In the genomic region with DNA sequence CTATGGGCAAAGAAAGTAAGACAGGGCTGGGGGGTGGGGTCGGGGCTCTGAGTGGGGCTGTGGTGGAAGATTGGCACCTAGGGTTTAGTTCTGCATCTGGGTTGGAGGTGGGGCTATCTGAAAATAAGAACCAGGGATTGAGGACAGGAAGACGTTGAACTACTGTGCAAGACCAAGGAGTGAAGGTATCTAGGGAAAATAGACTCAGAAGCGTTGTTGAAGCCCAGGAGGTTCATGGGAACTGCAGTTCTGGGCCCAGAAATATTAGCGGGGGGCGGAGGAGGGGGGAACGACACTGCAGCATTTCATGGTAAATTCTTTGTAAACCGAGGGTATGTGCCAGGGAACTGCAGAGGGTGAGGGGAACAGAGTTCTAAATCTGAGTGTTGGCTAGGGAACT, we compare ENCODE assay signal across 8 mouse cellular contexts. TPM values are rescaled to one million over a fixed set of nuclear protein-coding genes. Genes with fewer than 3 reads are reported as not detected.
A peak's percentile ranks its signal among the peaks of the same experiment; 100 is the strongest.
DNase-seq lines count a peak whose midpoint lies in the region; ATAC-seq and TF ChIP-seq lines count a peak whose summit lies in the region.

No protein-coding gene starts in this region.

- H3K27ac ChIP-seq in heart, embryonic 11.5 days (ENCODE audit: low read depth, low read length): no peak overlapping the region
- H3K27ac ChIP-seq in ES-Bruce4 (ENCODE audit: insufficient read depth, low read length): peak overlapping the region; percentile 21; the same call in 1 of the 2 replicates
- H3K27ac ChIP-seq in forebrain, embryonic 16.5 days (ENCODE audit: low read length): no peak overlapping the region
- H3K27ac ChIP-seq in liver, postnatal 0 days (ENCODE audit: low read depth): no peak overlapping the region

- H3K4me2 ChIP-seq in heart, embryonic 11.5 days: peak overlapping the region; percentile 76
- peak overlapping the region; percentile 84 for H3K4me2 ChIP-seq in forebrain, embryonic 16.5 days (ENCODE audit: low read length)
- peak overlapping the region; percentile 91 for H3K4me2 ChIP-seq in liver, postnatal 0 days (ENCODE audit: low read depth, low read length)

- H3K9me3 ChIP-seq in heart, embryonic 11.5 days (replicated peaks; ENCODE audit: control insufficient read depth, low read length): no peaks in the 10 kb centered on the region
- H3K9me3 ChIP-seq in ES-Bruce4 (replicated peaks; ENCODE audit: control insufficient read depth, insufficient read depth, low read length, poor library complexity, severe bottlenecking): no peaks in the 10 kb centered on the region
- H3K9me3 ChIP-seq in forebrain, embryonic 16.5 days (ENCODE audit: control insufficient read depth, low read length): no peaks in the 10 kb centered on the region
- no peaks in the 10 kb centered on the region for H3K9me3 ChIP-seq in liver, postnatal 0 days (ENCODE audit: low read length)

- ATAC-seq in heart, embryonic 11.5 days (replicated peaks; ENCODE audit: insufficient number of reproducible peaks, low FRiP score, low TSS enrichment): no peak
- no peak for ATAC-seq in forebrain, embryonic 16.5 days
- ATAC-seq in liver, postnatal 0 days: no peak; the same call in 1 of the 2 replicates

- TF ChIP-seq EP300 in ES-Bruce4 (IDR thresholded peaks at IDR 0.05; ENCODE audit: insufficient read depth, low read depth, low read length): no peak
- no peak for TF ChIP-seq EP300 in liver, postnatal 0 days (IDR thresholded peaks at IDR 0.05; ENCODE audit: low read depth)

- peak overlapping the region; percentile 56 for H3K9ac ChIP-seq in heart, embryonic 11.5 days (ENCODE audit: low read depth, low read length)
- peak overlapping the region; percentile 83; the same call in 1 of the 2 replicates for H3K9ac ChIP-seq in ES-Bruce4 (ENCODE audit: low read depth, poor library complexity, severe bottlenecking)
- H3K9ac ChIP-seq in forebrain, embryonic 16.5 days (replicated peaks; ENCODE audit: low read depth, low read length): peak overlapping the region; percentile 39
- no peak overlapping the region for H3K9ac ChIP-seq in liver, postnatal 0 days (replicated peaks)

- TF ChIP-seq CTCF in ES-Bruce4 (IDR thresholded peaks at IDR 0.05; ENCODE audit: low read depth, low read length): no peak
- TF ChIP-seq CTCF in liver, postnatal 0 days (IDR thresholded peaks at IDR 0.05; ENCODE audit: low read depth): no peak

- H3K36me3 ChIP-seq in heart, embryonic 11.5 days (ENCODE audit: control insufficient read depth, insufficient read depth, low read length): no peaks in the 10 kb centered on the region
- no peaks in the 10 kb centered on the region for H3K36me3 ChIP-seq in ES-Bruce4 (ENCODE audit: control insufficient read depth, insufficient read depth, low read length, poor library complexity, severe bottlenecking)
- no peaks in the 10 kb centered on the region for H3K36me3 ChIP-seq in forebrain, embryonic 16.5 days (ENCODE audit: control insufficient read depth, insufficient read depth)
- H3K36me3 ChIP-seq in liver, postnatal 0 days (replicated peaks; ENCODE audit: insufficient read depth, low read length): no peaks in the 10 kb centered on the region

- peak overlapping the region; percentile 55 for H3K4me3 ChIP-seq in heart, embryonic 11.5 days (ENCODE audit: low read depth, low read length)
- H3K4me3 ChIP-seq in ES-Bruce4 (ENCODE audit: low read depth, low read length): peak overlapping the region; percentile 76
- peak overlapping the region; percentile 67 for H3K4me3 ChIP-seq in forebrain, embryonic 16.5 days (replicated peaks; ENCODE audit: low read length)
- peak overlapping the region; percentile 59 for H3K4me3 ChIP-seq in liver, postnatal 0 days (ENCODE audit: low read depth, low read length)

- TF ChIP-seq POLR2A in ES-Bruce4 (IDR thresholded peaks at IDR 0.05; ENCODE audit: insufficient read depth, low read length): no peak

- DNase-seq in heart, postnatal 14 days: no peak
- DNase-seq in liver, postnatal 0 days: no peak
- no peak for DNase-seq in c-Kit-positive CD71-positive TER-119-positive erythroid progenitor cells, embryonic 14.5 days (ENCODE audit: low spot score)
- DNase-seq in right cerebral cortex, postnatal 14 days: no peak
- DNase-seq in embryo, embryonic 11 days: no peak

- intact Hi-C loops in heart, postnatal 14 days (cut with DNase I): loop anchor here (5.0 to 10.0 kb wide), 2 partner anchors 94 to 181 kb away; a partner anchor contains a TSS

- H3K27me3 ChIP-seq in heart, embryonic 11.5 days (ENCODE audit: control insufficient read depth, insufficient read depth, low read length): no peaks in the 10 kb centered on the region
- H3K27me3 ChIP-seq in ES-Bruce4 (ENCODE audit: control insufficient read depth, insufficient read depth, low read length, poor library complexity, severe bottlenecking): no peaks in the 10 kb centered on the region
- no peaks in the 10 kb centered on the region for H3K27me3 ChIP-seq in forebrain, embryonic 16.5 days (replicated peaks; ENCODE audit: control insufficient read depth, insufficient read depth, low read length)
- H3K27me3 ChIP-seq in liver, postnatal 0 days (ENCODE audit: insufficient read depth, low read length): 0 out of 2 replicates have a peak, but pooled peaks cover 2% of the 10 kb centered on the region

- WGBS in heart, embryonic 11.5 days (ENCODE audit: insufficient replicate concordance): 10% methylated on average over 7 of the region's 7 CpGs
- 13% methylated on average over 7 of the region's 7 CpGs for WGBS in forebrain, embryonic 16.5 days
- 6% methylated on average over 7 of the region's 7 CpGs for WGBS in liver, postnatal 0 days (ENCODE audit: insufficient replicate concordance)

- H3K4me1 ChIP-seq in heart, embryonic 11.5 days (ENCODE audit: control insufficient read depth, insufficient read depth, low read length): peaks cover 7% of the 10 kb centered on the region; the same call in 1 of the 2 replicates
- H3K4me1 ChIP-seq in ES-Bruce4 (ENCODE audit: control insufficient read depth, insufficient read depth, low read length): peaks cover 5% of the 10 kb centered on the region
- peaks cover 14% of the 10 kb centered on the region for H3K4me1 ChIP-seq in forebrain, embryonic 16.5 days (replicated peaks; ENCODE audit: control insufficient read depth, insufficient read depth, low read length)
- peaks cover 12% of the 10 kb centered on the region for H3K4me1 ChIP-seq in liver, postnatal 0 days (ENCODE audit: insufficient read depth)

RNA-seq across cellular contexts. Expression of a gene that starts 10.4 kb away (rescaled TPM):
- 0.32 and 0.59 TPM in 2 replicates for polyA plus RNA-seq in heart, embryonic 11.5 days (2014; fragmentation: Nextera tagmentation; extraction: Ambion mirVana)
- 1 to 10 TPM; 1.5 to 2.2 TPM for total RNA-seq in heart, postnatal 14 days (2021)
- polyA plus RNA-seq in ES-Bruce4 (2011; ENCODE audit: insufficient read depth, insufficient read length, low read depth, missing spikeins): 1.8 and 1.9 TPM in 2 replicates
- polyA plus RNA-seq in forebrain, embryonic 16.5 days (2015; fragmentation: Nextera tagmentation; extraction: Ambion mirVana): 27.2 and 37.2 TPM in 2 replicates
- polyA plus RNA-seq in liver, postnatal 0 days (2015; fragmentation: Nextera tagmentation; extraction: Ambion mirVana): 0.04 TPM in 1 of 2 replicates, not detected in the other

RNA-seq across cellular contexts. Expression of a gene that starts 12.2 kb away (rescaled TPM):
- polyA plus RNA-seq in heart, embryonic 11.5 days (2014; fragmentation: Nextera tagmentation; extraction: Ambion mirVana): 0.65 and 1.0 TPM in 2 replicates
- under 1 TPM in 1 of 2 experiments, not detected in 1; 0.24 TPM for total RNA-seq in heart, postnatal 14 days (2021)
- polyA plus RNA-seq in ES-Bruce4 (2011; ENCODE audit: insufficient read depth, insufficient read length, low read depth, missing spikeins): 7.7 and 8.3 TPM in 2 replicates
- polyA plus RNA-seq in forebrain, embryonic 16.5 days (2015; fragmentation: Nextera tagmentation; extraction: Ambion mirVana): 0.86 and 2.3 TPM in 2 replicates
- polyA plus RNA-seq in liver, postnatal 0 days (2015; fragmentation: Nextera tagmentation; extraction: Ambion mirVana): 0.15 and 0.18 TPM in 2 replicates

RNA-seq across cellular contexts. Expression of a gene that starts 55.4 kb away (rescaled TPM):
- 2.4 and 3.5 TPM in 2 replicates for polyA plus RNA-seq in heart, embryonic 11.5 days (2014; fragmentation: Nextera tagmentation; extraction: Ambion mirVana)
- 10 to 100 TPM; 18.7 to 19.7 TPM for total RNA-seq in heart, postnatal 14 days (2021)
- not detected in 2 replicates for polyA plus RNA-seq in ES-Bruce4 (2011; ENCODE audit: insufficient read depth, insufficient read length, low read depth, missing spikeins)
- 10.6 and 12.6 TPM in 2 replicates for polyA plus RNA-seq in forebrain, embryonic 16.5 days (2015; fragmentation: Nextera tagmentation; extraction: Ambion mirVana)
- not detected in 2 replicates for polyA plus RNA-seq in liver, postnatal 0 days (2015; fragmentation: Nextera tagmentation; extraction: Ambion mirVana)
